Mouse (Mus musculus) spleen, postnatal 14 days (tissue): Measurements from ENCODE around the gene Calr4.
A peak's percentile ranks its signal among the peaks of the same experiment; 100 is the strongest.

Source experiments
- DNase-seq, 2 experiments: peaks; one replicate each; pipeline ENCODE4 v3.0.0; 2021 to 2022; ENCODE audit warnings: low spot score in 2 of 2

Calr4 gene

DNA sequence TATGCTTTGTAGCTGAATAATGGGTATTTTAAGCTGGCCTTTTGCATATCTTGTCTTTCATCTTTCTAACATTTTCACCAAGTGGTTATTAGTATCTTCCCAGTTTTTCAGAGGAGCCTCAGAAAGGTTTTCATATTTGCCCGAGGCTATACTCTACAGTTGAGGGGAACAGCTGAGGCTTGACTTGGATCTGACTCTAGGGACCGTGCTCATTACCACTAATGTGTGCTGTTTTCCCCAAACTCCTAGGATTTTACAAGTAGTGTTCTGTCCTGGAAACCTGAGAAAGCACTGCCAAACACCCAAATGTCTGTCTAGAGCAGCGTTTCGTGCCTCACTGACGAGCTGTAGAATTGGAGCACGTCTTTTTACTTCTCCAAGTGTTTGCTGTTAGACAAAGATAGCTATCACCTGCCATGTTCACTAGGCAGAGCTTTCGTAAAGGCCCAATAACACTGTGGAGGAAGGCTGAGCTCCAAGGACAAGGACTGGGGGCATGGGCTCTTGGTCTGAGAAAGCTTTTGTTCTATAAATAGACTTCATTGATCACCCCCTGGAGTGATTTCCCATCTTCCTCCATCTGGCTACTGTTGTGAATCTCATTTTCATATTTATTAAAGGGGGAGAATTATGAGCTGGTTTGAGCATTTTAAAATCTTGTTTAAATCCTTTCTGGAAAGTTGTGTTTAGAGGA lies 2.0 kb downstream of the Calr4 start:
- DNase-seq: no peak

DNA sequence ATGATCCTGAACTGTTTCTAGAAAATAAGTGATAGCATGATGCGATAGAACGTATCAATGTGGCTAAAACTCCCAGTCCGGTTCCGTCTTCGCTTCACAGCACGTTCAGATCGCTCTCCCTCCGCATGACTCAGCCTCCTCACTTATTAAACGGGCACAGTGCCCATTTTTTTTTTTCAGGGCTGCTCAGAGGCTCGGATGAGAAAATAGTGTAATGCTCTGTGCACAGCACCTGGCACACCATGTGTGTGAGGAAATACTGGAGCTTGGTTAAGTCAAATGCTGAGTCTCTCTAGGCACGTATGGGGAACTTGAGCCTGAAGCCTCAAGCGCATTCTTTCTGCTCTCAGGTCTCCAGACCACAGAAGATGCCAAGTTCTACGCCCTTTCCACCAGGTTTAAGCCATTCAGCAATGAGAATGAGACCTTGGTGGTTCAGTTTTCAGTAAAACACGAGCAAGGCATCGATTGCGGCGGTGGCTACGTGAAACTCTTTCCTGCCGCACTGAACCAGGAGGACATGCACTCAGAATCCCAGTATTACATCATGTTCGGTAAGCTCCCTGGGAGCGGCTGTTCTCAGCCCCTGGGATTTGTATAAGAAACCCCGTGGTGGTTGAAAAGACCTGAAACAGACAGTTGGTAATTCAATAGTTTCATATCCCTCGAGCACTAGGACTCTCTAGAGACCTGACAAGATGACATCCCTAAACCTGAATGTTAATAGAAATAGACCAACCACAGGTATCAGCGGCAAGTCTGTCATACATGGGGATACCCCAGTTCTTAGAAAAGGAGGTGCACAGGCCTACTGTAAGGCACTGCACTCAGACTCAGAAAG lies 4.4 kb downstream of the Calr4 start:
- DNase-seq: no peak

DNA sequence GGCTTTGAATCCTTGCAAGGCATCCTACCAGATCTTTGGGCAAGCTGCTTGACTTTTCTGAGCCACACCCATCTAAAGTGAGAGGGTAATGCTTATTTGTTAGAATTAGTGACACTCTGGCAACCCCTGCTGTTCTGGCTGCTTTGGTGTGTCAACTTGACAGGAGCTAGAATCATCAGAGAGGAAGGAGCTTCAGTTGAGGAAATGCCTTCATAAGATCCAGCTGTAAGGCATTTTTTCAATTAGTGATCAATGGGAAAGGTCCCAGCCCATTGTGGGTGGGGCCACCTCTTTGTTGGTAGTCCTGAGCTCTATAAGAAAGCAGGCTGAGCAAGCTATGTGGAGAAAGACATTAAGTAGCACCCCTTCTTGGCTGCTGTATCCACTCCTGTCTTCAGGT lies 6.9 kb downstream of the Calr4 start:
- DNase-seq: no peak

DNA sequence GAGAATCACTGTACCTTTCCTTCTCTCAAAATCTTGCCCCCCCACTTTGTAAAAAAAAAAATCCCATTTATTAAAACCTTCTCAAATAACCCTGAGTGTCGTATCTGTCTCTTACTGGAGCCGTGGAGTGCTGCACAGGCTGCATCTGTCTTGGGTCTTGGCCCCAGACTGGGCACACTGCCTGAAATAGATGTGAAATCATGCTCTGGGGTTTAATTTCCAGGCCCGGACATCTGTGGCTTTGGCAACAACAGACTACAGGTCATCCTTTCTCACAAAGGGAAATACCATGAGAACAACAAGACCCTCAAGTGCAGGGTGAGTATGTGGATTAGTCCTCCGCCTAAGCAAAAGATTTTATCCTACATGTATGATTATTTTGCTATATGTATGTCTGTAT lies 7.6 kb downstream of the Calr4 start:
- DNase-seq: no peak

- no peak for DNase-seq
Observed at GRCm38 (mm10) chr4:109244506-109244905, 10.2 kb downstream of the Calr4 start.

DNA sequence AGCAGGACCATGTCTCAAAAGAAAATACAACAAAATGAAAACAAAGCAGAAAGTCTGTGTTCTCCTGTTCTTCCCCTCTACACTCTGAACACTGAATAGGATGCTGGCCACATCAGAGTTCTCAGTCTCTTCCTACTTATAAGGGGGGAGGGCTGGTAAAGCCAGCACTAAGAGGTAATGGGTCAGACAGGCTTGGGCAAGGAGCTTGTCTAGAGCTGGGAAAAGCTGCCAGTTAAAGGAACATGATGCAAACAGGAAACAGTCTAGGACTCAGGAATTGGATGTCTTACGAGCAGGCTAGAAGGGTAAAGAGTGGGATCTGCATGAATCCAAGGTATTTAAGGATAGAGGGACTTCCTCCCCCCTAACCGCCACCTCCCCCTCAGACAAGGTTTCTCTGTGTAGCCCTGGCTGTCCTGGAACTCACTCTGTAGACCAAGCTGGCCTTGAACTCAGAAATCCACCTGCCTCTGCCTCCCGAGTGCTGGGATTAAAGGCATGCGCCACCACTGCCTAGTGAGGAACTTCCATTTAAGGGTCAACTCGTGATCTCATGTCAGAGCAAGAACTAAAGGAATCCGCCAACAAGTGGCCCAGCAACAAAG lies 10.8 kb downstream of the Calr4 start:
- DNase-seq: no peak

DNA sequence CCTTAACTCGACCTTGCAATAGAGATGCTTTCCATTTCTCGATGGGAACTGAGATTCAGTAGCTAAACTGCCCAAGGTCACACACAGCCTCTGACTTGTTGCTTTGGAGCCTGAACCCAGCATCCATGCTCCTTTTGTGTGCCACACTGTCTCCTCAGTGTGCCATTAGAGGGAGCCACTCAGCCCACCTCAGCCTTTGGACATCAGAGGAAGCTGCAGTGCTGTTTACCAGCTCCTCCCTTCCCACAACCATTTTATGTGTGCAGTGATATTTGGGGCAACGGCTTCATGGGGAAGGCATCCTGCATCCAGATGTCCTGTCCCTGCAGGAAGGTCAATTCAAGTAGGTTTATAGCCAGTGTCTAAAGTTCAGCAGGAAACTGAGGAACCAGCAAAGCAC lies 17.3 kb downstream of the Calr4 start:
- peak; percentile 13 to 28 for DNase-seq

GRCm38 (mm10) chr4:109252199-109252598 lies 17.9 kb downstream of the Calr4 start:
- DNase-seq: no peak

DNA sequence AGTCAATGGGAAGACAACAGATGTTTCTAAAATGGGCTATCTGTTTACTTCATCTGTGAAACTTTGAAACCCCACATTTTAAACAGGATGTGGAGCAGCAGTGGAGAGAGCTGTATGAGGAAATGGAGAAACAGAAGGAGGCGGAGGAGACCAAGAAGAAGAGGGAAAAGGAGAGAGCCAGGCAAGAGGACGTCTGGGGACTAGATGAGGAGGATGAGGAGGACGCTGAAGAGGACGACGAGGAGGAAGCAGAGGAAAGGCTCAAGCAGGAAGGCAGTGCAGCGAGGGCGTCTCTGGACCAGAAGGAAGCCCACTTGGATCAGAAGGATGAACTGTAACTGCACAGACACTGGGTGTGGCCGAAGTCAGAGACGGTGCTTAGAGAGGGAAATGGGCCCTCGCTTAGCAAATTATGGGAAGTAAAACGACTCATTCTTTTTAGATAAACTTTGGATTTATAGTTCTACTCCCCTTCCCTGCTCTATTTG lies 19.4 kb downstream of the Calr4 start:
- DNase-seq: no peak

DNA sequence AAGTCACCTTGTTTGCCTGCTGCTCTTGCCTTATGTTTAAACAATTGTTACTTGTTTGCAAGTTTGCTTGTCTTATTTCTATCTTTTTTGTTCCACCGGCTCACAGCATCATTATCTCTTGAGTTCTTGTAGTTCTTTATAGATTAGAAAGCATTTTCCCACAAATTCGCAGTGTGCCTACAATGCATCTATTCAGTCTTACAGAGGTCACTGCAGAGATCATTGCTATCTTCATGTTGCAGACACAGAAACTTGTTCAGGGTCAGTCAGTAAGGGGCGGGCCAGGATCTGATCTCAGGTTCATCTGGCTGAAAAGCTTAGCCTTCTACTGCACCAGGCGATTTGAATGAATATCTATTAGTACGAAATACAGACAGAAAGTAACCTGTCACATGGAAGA lies 20.2 kb downstream of the Calr4 start:
- no peak for DNase-seq

DNA sequence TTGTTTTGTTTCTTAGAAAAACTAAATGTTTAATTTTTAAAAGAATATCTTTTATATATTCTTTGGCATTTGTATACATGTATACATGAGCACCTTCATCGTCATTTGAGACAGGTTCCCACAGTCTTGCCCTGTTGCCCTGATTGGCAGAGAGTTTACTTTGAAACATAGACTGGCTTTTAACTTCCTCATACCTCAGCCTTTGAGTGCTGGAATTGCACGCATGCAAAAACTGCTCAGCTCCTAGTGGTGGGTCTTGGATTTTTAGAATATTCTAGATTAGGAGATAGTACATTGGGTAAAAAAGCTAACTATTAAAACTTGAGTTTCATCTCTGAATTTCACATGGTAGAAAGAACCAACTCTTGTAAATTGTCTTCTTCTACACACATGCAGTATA lies 21.0 kb downstream of the Calr4 start:
- DNase-seq: no peak

- no peak for DNase-seq
Observed at GRCm38 (mm10) chr4:109255727-109256417, 21.6 kb downstream of the Calr4 start.

DNA sequence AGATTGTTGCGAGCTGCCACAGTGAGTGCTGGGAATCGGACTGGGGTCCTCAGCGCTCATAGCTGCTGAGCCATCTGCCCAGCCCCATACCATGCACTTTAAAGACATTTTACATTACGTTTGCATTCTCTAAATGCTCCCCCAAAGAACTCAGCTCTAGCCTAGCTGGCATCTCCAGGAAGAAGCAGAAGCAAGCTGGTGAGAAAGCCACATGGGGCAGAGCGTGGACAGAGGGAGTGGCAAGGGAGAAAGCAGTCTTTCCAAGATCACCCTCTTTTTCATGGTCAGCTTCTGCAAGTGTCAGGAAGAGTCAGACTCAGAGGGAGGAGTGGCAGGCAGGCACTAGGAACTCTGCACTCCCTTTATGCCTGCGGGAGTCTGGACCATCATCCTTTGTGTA lies 22.5 kb downstream of the Calr4 start:
- no peak for DNase-seq

GRCm38 (mm10) chr4:109257639-109258038 lies 23.4 kb downstream of the Calr4 start:
- no peak for DNase-seq

DNA sequence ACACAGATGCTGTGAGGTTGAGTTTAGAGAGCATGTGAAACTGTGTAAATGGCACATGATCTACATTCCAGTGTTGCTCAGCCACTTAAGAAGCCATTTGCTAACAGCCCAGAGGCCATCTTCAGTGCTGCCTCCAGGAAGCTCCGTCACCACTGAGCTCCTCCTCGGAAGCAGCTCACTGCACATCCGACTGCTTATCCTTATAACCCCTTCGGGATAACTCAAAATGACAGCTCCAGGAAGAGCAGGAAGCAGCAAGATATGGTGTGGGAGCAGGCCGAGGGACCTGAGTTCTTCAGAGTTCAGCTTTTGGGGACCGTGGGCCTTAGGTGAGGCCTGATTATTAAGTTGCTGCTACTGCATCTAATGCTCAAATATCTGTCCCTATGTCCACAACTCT lies 27.8 kb downstream of the Calr4 start:
- no peak for DNase-seq

DNA sequence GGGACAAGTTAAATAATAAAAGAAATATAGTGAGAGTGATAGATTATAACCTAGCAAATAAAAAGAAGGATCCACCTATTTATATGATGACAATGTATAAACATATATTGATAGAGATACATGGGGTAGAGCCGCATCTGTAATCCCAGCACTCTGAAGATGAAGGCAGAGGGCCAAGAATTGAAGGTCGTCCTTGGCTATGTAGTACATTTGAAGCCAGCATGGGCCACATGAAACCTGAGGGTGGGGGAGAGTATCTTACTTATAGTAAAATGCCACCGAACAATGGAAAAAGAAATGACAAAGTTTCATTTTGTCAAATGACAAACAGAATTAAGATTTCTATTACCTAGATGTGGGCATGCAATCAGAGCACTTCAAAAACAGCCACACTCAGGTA lies 31.8 kb downstream of the Calr4 start:
- DNase-seq: no peak

- DNase-seq: no peak
Observed at GRCm38 (mm10) chr4:109266744-109267143, 32.5 kb downstream of the Calr4 start.

DNA sequence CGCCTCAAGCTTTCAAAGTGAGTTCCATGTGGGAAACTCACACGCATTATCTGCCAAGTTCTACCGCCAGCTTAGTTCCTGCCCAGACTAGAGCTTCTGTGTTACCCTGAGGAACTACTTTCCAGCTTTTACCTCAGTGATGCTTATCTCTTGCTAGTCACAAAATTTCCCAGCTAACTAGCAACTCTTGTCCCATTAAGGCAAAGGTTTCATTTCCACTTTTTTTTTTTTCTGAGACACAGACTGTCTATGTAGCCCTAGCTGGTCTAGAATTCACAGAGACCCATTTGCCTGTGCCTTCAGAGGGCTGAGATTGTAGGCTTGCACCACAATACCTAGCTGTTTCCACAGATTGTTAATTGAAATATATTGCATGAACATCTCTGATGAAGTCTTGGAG lies 33.2 kb downstream of the Calr4 start:
- DNase-seq: no peak

- DNase-seq: no peak
Observed at GRCm38 (mm10) chr4:109268903-109269302, 34.6 kb downstream of the Calr4 start.

DNA sequence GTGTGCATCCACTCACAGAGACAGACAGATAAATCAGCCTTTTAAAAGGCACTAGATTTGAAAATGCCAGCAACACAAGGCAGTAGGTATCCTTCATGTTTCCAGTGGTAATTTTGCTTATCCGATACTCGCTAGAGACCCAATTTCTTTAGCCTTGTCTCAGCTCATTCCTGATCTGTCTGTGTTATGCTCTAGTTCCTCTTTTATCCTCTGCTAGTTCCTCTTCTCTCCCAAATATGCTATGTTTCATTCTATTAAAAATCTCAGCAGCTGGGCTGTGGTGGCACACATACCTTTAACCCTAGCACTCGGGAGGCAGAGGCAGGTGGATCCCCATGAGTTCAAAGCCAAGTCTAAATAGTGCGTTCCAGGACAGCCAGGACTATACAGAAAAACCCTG lies 37.5 kb downstream of the Calr4 start:
- DNase-seq: no peak

DNA sequence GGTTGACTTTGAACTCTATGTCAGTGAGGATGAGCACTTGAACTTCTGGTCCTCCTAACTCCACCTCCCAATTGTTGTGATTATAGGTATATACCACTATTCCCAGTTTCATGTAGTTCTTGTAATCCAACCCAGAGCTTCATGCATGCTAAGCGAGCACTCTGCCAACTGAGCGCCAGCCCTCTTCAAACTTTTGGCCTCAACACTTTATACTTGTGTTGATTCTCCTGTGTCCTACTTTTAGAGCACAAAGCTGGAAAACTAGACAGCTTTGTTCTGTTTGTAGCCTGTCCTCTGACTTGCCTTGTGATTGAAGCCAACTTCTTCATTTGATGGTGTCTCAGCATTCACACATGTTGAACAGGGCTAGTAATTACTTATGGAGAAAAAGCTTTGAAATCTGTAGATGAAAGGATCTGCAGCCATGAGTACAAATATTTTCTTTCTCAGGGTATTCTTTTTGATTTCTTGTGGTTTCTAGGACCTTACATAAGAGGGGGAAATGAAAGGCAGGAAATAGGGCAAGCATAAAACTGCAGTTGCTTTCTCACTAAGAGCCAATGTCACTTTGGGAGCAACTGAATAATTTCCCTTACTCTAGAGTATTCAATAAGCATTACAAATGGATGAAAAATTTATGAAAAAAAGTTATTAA lies 39.4 kb downstream of the Calr4 start:
- no peak for DNase-seq
